Mouse (Mus musculus) heart, postnatal 10 days (tissue): ENCODE data around the gene Tmprss11e. TPM values are rescaled to one million over a fixed set of nuclear protein-coding genes. Genes with fewer than 3 reads are reported as not detected.
A peak's percentile ranks its signal among the peaks of the same experiment; 100 is the strongest.

ENCODE experiments used
- DNase-seq, 2 experiments: peaks; one replicate each; pipeline ENCODE4 v3.0.0; 2021
- intact Hi-C: fragments of 180-260 bp; cut with DNase I; formaldehyde crosslinking; loops from one replicate; pipeline ENCODE4 v1.15.1; 2025
- total RNA-seq, 2 experiments: library from RNA; stranded (reverse); gene quantifications; 2 replicates each; pipeline ENCODE4 v1.2.3; 2021

Tmprss11e gene
- total RNA-seq: not detected

DNA sequence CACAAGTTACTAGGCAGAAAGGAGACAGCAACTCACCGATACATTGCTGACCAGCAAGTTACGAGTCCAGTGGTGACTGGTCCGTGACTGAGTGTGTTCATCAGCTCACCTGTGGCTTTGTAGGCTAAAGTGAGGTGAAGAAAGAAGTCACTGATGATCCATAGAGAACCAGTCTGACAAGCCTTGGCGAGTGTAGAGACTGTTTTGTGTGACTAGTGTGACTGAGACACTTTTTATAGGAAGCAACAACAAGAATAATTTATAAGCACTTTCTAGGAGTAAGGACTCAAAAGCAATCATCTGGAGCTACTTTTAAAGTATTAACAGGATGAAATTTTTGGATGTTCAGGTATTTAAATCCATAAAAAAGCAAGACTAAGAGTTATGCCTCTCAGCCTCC is at the start of gene Tmprss11e:
Gene Tmprss11e (minus strand): TSS at position 101 of the 400 bp plus-strand sequence.
- no peak for DNase-seq
- intact Hi-C loops: no loop called here

DNA sequence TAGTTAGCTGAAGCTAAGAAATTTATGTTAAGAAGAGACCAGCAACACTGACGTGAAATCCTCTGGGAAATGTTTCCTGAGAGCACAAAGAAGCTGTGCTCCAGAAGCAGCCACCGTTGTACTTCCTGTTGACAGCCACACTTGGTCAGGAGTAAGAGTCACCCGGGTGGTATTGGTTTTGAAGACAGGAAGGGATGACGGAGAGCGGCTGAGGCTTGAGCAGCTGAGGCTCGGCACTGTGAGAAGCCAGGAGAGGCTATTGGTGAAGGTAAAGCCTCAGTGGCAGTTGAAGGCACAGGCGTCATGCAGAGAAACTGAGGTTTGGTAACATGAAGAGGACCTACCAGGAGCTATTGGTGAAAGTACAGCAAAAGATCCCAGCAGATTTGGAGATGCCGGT is 47.2 kb upstream of the Tmprss11e start:
- intact Hi-C loops: no loop called here
- no peak for DNase-seq

DNA sequence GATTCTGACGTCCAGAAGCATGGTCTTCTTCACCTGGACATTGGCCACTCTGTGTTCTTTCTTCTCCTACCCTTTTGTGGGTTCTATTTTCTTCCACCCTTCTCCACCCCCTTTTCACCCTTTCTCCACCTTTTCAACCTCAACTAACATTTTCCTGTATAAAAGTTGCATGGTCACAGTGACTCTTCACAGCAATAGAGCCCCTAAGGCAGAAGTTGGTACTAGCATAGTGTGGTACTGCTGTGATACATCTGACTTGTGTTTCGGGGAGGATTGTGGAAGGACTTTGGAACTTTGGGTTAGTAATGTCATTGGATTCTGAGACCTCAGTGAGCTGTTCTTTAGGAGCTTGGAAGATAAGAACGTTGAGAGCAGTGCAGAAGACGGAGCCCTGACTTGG is 46.6 kb upstream of the Tmprss11e start:
- no peak for DNase-seq
- intact Hi-C loops: no loop called here

DNA sequence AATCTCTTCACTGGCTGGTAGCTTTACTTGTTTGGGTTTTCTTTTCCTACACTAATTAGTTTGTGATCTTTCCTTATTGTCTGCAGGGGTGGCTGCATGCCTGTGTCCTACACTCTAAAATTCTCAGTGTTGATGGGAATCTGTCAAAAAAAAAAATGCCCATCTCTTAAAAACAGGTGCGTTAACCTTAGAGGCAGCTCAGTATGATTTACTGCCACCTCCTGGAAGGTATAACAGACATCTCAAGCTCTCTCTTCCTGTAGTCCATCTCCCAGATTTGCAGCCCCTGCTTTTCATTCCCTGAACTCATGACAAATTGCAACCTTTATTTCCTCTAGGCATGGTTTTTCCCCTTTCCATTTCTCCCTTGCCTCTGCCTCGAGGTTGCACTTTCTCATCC is 44.3 kb upstream of the Tmprss11e start:
- intact Hi-C loops: no loop called here
- DNase-seq: no peak

DNA sequence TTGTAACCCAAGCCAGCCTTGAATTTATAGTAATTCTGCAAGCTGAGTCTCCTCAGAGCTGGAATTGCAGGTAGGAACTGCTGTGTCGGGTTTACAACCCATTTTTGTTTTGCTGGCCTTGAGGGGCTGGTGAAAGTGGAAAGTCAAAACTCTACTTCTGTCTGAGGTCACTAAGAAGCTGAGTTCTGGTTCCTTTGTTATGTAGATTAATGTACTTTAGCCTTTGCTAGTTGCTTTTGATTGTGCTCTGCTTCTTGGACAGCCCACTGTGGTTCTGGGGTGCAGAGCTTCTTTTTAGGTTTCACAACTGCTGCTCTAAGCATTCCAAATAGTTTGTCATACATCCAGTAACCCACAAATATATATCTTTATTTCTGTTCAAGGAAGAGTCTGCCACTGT is 41.2 kb upstream of the Tmprss11e start:
- DNase-seq: no peak
- intact Hi-C loops: no loop called here

DNA sequence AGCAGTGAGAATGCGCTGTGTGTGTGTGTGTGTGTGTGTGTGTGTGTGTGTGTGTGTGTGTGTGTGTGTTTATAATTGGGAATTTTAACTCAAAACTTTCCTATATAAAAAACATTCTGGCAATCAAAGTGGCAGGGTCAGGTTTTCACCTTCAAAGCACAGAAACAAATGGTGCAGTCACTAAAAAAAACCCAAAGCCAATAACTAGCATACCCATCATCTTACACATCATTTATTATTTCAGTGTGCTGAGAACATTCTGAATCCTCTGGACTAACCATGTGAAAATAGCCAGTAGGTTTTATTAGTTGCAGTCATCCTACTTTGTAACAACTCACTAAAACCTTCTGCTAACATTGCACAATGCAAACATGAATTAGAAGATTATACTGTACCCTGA is 38.6 kb upstream of the Tmprss11e start:
- intact Hi-C loops: no loop called here
- DNase-seq: no peak

DNA sequence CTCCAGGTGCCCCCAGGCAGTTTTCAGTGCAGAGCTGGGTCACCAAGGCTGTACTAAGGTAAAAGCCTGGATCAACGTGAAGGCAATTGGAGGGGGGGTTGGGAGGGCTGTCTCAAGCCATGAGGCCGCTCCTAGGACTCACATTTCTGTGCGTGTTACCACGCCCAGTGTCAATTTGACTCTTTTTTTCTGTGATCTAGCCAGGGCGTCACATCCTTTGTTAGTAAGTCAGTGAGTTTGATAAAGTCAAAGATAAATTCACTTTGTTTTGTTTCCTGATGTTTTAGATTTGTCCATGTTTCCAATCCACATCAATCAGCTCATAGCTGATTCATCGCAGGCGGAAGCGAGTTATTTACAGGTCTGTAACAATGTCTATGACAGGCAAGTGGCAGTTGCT is 37.4 kb upstream of the Tmprss11e start:
- intact Hi-C loops: no loop called here
- DNase-seq: no peak

DNA sequence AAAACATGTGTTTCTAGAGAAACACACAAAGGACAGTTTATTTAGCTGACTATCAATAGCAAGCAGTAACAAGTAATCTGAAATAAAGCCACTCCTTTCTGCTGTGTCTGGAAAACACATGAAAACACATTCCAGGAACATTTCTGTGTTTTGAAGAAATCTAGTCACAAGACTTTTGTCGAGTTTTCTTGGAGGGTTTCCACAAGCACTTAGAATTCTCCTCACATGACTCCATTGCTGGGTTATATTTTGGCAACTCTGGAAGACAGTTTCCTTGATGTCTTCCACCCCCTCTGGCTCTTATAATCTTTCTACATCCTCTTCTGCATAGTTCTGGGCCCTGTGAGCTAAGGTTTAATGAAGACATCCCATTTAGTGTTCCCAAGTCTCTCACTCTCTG is 32.9 kb upstream of the Tmprss11e start:
- intact Hi-C loops: no loop called here
- peak in 1 of 2 experiments; percentile 6 for DNase-seq

DNA sequence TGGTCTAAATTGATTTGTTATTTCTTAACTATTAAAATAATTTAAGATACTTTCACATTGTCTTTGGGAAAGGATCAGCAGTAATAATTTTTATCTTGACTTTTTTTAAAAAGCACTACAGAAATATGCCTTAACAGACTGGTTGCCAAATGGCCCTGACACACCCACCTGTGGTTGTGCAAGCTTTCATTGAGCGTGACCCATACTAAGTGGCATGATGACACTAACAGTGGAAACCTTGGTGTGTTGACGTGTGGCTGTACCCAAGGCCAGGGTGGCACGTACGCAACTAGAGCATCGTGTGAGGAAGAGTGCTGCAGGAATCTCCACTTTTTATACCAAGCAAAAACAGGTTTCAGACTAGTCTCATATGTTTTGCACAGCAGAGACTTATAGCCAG is 31.3 kb upstream of the Tmprss11e start:
- DNase-seq: no peak
- intact Hi-C loops: no loop called here

DNA sequence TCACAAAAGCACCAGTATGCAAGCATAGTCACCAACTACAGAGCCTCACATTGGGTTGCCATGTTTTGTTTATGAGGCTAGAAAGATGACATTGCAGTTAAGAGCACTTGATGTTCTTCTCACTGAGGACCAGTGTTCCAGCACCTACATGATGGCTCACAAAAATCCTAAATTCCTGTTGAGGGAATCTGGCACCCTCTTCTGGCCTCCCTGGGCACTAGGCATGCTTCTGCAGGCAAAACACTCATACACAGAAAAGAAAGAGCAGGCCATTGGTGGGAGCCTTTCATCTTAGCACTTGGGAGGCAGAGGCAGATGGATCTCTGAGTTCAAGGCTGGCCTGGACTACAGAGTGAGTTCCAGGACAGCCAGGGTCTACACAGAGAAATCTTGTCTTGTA is 25.4 kb upstream of the Tmprss11e start:
- intact Hi-C loops: no loop called here
- DNase-seq: no peak

DNA sequence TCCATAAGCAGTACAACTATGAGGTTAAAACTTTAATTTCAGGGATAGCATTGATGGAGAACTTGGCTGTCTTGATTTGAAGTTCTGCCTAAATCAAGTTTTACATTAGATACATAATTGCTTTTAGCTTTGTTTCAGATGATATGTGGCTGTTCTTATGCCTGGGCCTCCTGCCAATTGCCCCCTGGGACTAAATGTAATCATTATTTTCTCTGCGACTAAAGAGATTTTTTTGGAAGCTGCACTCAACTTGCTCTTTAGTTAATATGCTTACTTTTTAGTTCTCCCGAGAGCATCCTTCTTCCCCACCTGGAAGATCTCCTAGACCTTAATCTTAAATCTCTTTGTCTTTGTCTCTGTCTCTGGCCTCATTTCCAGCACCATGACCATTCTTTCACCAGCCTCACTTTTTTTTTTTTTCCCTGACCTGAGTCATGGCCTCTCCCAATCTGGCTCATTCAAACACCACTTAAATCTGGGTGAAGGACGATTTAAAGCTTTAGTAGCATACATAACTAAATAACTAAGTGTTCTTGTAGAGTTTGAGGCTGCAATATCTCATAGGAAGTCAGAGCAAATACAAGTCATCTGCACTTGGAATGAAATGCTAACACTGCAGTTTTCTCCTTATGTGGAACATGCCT is 23.5 kb upstream of the Tmprss11e start:
- intact Hi-C loops: no loop called here
- no peak for DNase-seq

DNA sequence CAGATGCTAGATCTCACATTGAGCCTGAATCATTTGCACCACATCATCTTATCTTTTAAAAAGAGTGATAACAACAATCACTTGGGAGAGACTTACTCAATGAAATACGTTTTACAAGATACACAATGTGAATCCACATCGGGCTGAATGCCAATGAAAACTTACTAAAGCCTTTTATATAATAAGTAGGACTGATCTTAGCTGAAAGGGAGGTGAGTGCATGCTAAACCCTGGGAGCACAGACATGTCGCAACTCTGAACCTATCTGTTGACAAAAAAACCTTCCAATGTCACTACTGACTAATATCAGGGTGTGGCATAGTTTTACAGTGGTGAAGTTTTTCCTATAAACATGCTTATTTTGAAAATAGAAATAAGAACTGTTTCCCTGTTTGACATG is 2.8 kb downstream of the Tmprss11e start:
- intact Hi-C loops: no loop called here
- no peak for DNase-seq

DNA sequence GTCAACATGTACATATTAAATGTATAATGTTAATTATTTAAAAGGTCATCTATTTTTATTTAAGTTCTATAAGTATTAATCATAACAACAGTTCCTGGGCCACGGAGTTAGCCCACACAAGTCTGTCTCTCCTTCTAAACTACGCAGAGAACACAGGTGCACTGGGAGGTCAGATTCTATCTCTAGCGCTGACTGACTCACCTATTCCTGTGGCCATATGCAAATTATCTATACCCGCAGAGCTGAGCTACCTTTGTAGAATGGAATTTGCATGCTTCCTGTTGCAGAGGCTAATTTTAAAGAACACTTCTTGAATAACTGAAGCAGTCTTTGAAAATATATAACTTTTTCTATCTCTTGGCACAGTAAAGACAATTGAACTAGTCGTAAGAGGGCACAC is 4.5 kb downstream of the Tmprss11e start:
- no peak for DNase-seq
- intact Hi-C loops: no loop called here

DNA sequence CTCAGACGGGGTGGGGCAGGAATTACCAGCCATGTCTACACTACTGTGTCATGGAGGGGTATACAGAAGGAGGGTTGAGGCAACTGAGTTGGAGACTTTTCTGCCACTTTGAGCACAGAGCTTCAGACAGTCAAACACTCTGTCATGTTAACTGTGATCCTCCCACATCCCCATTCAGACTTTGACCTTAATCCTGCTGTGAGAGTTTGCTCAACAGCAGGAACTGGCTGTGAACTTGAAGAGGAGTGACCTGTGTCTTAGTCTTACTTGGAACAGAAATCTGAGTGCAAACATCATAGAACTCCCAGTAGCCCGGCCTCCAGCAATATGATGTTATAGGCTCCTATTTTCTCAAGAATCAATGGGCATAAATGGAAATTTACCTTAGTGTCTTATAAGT is 9.8 kb downstream of the Tmprss11e start:
- intact Hi-C loops: no loop called here
- DNase-seq: no peak

DNA sequence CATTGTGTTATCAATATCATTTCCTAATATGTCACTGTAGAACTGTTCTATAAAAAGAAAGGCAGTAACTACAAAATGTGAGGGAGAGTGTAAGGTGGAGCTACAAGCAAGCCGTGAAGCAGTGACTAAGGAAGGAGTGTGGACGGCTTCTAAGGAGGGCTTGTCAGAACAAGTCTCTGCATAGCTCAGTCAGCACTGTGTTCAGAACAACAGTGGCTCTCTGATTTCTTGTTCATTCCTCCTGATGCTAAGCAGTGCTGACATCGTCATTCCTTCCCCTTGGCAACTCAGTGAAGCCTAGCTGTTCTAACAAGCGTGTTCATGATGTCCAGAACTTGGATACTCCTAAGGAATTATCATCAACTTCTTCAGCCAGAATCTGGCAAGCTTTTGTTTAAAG is 15.0 kb downstream of the Tmprss11e start:
- DNase-seq: peak; percentile 2
- intact Hi-C loops: no loop called here

DNA sequence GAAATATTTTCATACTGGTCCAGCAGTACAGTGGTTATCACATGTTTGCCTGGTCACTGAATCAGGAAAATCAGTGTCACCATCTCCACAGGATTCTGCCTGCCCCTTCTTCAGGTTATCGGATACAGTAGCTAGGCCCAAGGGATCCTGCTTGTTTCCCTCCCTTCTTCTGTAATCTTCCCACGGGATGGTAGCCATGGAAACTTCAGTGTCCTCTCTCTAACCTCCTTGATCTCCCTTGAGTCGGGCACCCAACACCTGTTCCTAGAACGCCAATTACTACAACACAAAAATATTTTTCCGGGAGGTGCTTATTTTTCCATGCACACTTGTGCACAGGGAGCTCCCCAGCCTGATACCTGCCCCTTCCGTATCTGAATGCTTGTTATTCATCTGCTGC is 17.0 kb downstream of the Tmprss11e start:
- intact Hi-C loops: no loop called here
- no peak for DNase-seq

DNA sequence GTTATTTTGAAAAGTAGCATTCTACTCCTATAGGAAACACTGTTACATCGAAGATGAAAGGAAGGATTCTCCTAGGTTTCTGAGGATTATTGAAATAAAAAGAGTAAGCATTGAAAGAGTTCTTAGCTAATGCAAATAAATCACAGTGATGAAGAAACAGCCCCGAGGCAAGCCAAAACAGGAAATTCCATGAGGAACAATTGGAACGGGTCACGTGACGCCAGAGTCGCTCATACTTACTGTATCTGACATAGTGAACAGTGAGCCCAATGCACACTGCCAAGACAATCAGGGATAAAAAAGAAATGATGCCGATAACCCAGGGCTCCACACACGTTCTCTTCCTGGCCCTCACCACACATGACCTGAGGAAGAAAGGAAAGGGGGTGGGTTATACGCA is 18.6 kb downstream of the Tmprss11e start:
- intact Hi-C loops: no loop called here
- peak in 1 of 2 experiments; percentile 2 for DNase-seq

DNA sequence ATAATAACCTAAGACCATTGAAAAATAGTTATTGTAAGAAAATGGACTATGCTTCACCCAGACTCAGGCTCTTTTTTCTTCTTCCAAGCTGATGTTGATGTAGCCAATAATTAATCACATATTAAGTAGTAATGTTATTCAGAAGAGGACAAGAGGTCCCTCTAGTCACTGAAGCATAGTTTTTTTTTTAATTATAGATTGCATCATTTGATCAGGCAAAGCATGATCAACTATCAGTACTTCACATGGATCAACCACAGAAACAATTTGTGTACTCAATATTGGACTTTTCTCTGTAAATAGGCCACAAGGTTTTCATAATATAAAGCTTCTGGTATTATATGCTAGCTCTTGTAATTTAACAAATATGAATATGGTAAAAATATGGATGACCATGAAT is 20.6 kb downstream of the Tmprss11e start:
- intact Hi-C loops: no loop called here
- DNase-seq: no peak

DNA sequence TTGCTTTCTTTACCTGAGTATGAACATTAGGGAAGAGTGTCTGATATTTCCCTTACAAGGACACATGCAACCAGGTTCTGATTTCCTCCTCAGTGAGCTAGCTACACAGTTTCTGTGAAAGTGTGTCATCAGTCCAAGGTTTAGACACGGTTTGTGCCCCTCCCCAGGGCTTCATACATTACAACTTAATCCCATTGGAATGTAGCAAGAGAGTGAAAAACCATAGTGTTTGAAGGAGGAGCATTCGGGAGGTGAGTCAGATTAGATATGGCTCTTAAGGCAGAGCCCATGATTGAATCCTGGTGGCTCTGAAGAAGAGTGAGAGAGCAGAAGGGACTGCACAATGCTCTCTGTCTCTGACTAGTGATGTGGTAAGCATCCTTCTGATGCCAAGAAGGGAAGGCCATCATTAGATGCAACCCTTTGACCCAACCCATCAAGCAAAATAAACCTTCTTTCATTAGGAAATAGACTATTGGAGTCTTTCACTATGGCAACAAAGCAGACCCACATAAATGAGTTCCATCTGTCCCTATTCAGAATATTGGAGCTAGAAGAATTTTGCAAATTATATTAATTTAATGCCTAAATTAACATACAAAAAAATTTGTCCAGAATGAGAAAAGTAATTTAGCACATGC is 22.7 kb downstream of the Tmprss11e start:
- intact Hi-C loops: no loop called here
- DNase-seq: no peak

DNA sequence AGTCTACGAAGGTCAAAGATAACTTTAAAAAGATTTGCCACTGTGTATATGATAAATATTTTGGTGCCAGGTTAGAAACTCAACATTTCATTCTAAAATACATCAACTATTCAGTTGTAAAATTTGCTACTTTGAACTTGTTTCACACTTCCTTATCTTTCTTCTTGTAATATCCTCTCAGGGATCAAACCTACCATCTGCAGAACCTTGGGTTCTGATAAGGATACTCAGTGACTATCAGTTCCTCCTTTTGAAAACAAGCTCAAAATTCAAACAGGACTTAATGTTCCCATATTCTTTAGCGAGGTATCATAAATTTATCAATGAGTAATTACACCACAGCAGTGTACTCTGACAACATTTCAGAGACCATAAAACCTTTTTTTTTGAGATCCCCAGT is 30.6 kb downstream of the Tmprss11e start:
- no peak for DNase-seq
- intact Hi-C loops: no loop called here

DNA sequence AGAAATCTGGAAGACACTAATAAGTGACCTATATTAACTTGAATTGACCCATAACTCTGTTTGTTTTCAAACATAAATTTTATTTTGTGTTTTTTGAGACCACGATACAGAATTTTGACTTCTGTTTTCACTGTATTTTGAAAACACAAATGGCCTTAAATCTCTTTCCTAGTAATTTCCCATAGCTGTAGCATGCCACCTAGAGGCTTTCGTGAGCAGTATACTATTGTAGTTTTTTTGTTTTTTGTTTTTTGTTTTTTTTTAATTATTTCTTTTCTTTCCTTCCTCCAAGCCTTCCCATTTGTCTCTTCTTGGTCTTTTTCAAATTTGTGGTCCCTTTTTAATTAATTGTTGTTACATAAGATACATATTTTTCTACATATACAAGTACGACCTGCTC is 40.7 kb downstream of the Tmprss11e start:
- intact Hi-C loops: no loop called here
- no peak for DNase-seq

DNA sequence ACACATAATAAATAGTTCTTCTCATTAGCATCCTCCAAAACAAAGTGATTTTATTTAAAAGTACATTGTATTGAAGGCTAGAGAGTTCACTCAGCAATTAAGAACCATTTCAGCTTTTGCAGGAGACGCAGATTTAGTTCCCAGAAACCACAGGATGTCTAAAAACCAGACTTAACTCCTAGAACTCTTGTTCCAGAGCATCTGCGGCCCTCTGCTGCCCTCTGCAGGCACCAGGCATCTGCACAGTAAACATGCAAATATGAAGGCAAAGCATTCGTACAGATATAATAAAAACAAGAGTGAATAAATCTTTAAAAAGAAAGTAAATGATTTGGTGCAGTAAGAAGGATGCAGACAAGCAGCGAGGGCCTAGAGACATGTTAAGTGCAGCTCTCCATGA is 60.9 kb downstream of the Tmprss11e start:
- peak; percentile 23 to 60 for DNase-seq
- intact Hi-C loops: loop anchor here (5.0 kb wide), 1 partner anchor 252 kb away; no protein-coding TSS in a partner anchor

DNA sequence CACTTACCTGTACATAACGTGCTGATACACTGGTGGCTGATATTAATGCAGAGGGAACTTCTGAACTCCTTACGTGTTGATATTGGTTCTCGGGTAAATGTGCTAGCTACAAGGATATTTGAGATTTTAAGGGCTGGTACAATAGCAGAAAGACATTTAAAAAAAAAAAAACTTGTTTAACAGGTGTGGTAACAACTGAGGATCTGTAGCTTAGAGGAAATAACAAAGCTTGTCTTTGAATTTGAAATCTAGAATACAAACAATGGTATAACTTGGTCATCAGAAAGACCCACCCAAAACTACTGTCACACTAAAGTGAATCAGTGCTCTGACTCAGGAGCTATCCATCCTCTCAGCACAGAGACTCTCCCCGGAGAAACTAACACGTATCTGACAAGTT is 69.4 kb downstream of the Tmprss11e start, which contains the start of gene Tmprss11b:
Gene Tmprss11b (minus strand): TSS at position 101 of the 400 bp plus-strand sequence.
- no peak for DNase-seq
- intact Hi-C loops: no loop called here
